Mouse (Mus musculus) CD4-positive naive resting alpha-beta T cell, adult 57 days (primary cell): ENCODE measurements around the gene Lsm2. TPM values are rescaled to one million over a fixed set of nuclear protein-coding genes. Genes with fewer than 3 reads are reported as not detected.

Source experiments
- total RNA-seq: library from RNA; stranded (reverse); gene quantifications from one replicate; pipeline ENCODE4 v1.2.4, GENCODE M21; 2023

The Lsm2 gene
- total RNA-seq, result 39.0 TPM

GRCm38 (mm10) chr17:34981690-34982180 lies at the start of gene Lsm2:
TSS of gene Lsm2 (plus strand) at chr17:34981862.

DNA sequence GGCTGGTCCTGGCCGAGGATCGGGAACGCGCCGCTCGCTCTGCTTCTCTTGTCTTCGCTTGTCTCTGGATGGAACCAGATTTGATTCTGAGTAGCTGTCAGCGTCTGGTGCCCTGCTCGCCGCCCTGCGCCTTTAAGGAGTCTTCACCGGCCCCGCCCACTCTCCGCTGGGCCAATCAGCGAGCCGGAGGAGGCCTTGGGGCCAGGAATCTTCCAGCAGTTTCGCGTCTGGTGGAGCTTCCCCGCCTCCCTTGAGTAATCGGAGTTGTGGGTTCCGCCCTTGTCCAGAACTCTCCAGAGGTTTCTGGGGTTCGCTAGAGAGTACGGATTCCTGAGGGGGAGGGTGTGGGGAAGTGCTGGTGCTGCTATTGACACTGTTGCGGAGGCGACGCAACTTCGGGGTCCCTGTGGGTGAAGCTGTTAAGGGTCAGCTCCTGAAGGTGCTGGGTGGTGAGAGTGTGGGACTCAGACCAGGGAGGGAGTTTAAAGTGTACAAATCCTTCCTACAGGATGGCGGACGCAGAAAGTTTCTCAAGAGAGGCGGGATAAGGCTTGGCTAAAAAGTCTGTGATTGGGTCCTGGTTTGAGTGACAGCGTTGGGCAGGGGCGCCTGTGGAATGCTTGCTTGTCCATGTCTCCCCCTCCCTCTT lies 22.4 kb upstream of the Lsm2 start, which contains the start of gene Hspa1b:
TSS of gene Hspa1b (minus strand) at position 109 of the 649 bp plus-strand sequence.

GRCm38 (mm10) chr17:34969822-34970221 lies 11.8 kb upstream of the Lsm2 start, which contains the start of gene Gm20481:
TSS of gene Gm20481 (plus strand) at chr17:34969912.

DNA sequence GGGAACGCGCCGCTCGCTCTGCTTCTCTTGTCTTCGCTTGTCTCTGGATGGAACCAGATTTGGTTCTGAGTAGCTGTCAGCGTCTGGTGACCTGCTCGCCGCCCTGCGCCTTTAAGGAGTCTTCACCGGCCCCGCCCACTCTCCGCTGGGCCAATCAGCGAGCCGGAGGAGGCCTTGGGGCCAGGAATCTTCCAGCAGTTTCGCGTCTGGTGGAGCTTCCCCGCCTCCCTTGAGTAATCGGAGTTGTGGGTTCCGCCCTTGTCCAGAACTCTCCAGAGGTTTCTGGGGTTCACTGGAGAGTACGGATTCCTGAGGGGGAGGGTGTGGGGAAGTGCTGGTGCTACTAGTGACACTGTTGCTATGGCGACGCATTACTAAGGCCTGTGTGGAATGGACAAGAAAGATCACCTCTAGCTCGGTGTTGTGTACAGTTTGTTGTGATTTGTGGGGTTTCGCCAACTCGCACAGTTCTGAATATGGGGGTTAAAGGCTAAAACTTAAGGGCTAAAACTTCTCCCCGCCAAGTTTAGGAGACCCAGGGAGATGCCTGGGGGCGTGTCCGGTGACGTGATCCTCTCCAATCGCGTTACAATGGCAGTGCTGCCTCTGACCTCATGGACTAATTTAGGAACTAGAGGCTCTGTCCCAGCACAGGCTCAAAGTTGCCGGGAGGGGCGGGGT lies 9.5 kb upstream of the Lsm2 start, which contains the start of the genes Hspa1a and Hspa1l:
TSS of gene Hspa1a (minus strand) at position 88 of the 681 bp plus-strand sequence.
TSS of gene Hspa1l (plus strand) at position 635 of the 681 bp plus-strand sequence.

GRCm38 (mm10) chr17:35000717-35001451 lies 19.2 kb downstream of the Lsm2 start, which contains the start of gene Vars:
TSS of gene Vars (plus strand) at chr17:35000987.

DNA sequence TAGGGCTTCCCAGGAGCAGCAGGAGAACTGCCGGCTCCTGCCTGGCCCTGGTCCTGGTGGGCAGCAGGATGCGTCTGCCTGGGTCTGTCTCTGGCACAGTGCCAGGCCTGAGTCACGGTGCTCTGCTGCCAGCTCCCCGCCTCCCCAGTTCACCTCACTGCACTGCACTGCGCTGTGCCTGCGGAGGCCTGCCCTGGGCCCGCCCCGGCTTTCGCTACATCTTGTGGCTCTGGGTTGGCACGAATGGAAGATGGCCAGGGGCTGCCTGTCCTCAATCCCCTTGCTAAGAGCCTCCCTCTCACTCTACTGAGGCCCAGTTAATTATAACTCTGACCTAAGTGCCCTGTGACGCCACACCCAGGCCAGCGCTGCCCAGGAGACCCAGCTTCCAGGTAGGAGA lies 34.7 kb downstream of the Lsm2 start, which contains the start of gene Vwa7:
TSS of gene Vwa7 (plus strand) at position 204 of the 400 bp plus-strand sequence.

GRCm38 (mm10) chr17:35027277-35028068 lies 45.8 kb downstream of the Lsm2 start, which contains the start of gene Sapcd1:
TSS of gene Sapcd1 (minus strand) at chr17:35028016.

Other genes with a start within 250 kb of the Lsm2 start
- gene C4b, start 238.0 kb upstream of the Lsm2 start, total RNA-seq, result 4.4 TPM
- gene Cyp21a1, start 177.3 kb upstream of the Lsm2 start, total RNA-seq, result 0.33 TPM
- gene Stk19, start 144.9 kb upstream of the Lsm2 start, total RNA-seq, result 51.0 TPM
- 96.6 TPM for gene Dxo, start 144.8 kb upstream of the Lsm2 start, total RNA-seq
- 117 TPM for gene Skiv2l, start 131.7 kb upstream of the Lsm2 start, total RNA-seq
- 27.3 TPM for gene Nelfe, start 131.5 kb upstream of the Lsm2 start, total RNA-seq
- gene Cfb, start 119.3 kb upstream of the Lsm2 start, total RNA-seq, result 2.4 TPM
- 4.9 TPM for gene Zbtb12, start 102.4 kb upstream of the Lsm2 start, total RNA-seq
- 1.2 TPM for gene Gm20547, start 99.8 kb upstream of the Lsm2 start, total RNA-seq
- gene C2, start 83.6 kb upstream of the Lsm2 start, total RNA-seq, result 6.4 TPM
- gene Ehmt2, start 83.4 kb upstream of the Lsm2 start, total RNA-seq, result 133 TPM
- not detected for gene Slc44a4, start 67.4 kb upstream of the Lsm2 start, total RNA-seq
- gene Neu1, start 50.6 kb upstream of the Lsm2 start, total RNA-seq, result 56.3 TPM
- 146 TPM for gene Hspa1b, start 22.6 kb upstream of the Lsm2 start, total RNA-seq
- gene Gm20481, start 11.9 kb upstream of the Lsm2 start, total RNA-seq, result not detected
- gene Hspa1a, start 9.7 kb upstream of the Lsm2 start, total RNA-seq, result 70.6 TPM
- gene Hspa1l, start 9.2 kb upstream of the Lsm2 start, total RNA-seq, result not detected
- gene Vars, start 19.1 kb downstream of the Lsm2 start, total RNA-seq, result 84.6 TPM
- 0.21 TPM for gene Vwa7, start 34.7 kb downstream of the Lsm2 start, total RNA-seq
- not detected for gene Sapcd1, start 46.2 kb downstream of the Lsm2 start, total RNA-seq
- 3.9 TPM for gene Msh5, start 64.9 kb downstream of the Lsm2 start, total RNA-seq
- gene Clic1, start 68.1 kb downstream of the Lsm2 start, total RNA-seq, result 157 TPM
- 2.5 TPM for gene Ddah2, start 77.2 kb downstream of the Lsm2 start, total RNA-seq
- gene Ly6g6c, start 83.5 kb downstream of the Lsm2 start, total RNA-seq, result not detected
- 0.27 TPM for gene Mpig6b, start 84.3 kb downstream of the Lsm2 start, total RNA-seq
- gene Ly6g6e, start 95.0 kb downstream of the Lsm2 start, total RNA-seq, result not detected
- not detected for gene Ly6g6d, start 96.2 kb downstream of the Lsm2 start, total RNA-seq
- not detected for gene Ly6g6f, start 103.7 kb downstream of the Lsm2 start, total RNA-seq
- gene Abhd16a, start 107.4 kb downstream of the Lsm2 start, total RNA-seq, result 69.9 TPM
- gene Ly6g5c, start 126.4 kb downstream of the Lsm2 start, total RNA-seq, result not detected
- gene Ly6g5b, start 133.6 kb downstream of the Lsm2 start, total RNA-seq, result 0.83 TPM
- 27.0 TPM for gene Gpank1, start 139.6 kb downstream of the Lsm2 start, total RNA-seq
- 141 TPM for gene Csnk2b, start 140.2 kb downstream of the Lsm2 start, total RNA-seq
- 20.6 TPM for gene D17H6S53E, start 144.5 kb downstream of the Lsm2 start, total RNA-seq
- not detected for gene Apom, start 150.2 kb downstream of the Lsm2 start, total RNA-seq
- 438 TPM for gene Bag6, start 153.3 kb downstream of the Lsm2 start, total RNA-seq
- gene Prrc2a, start 183.0 kb downstream of the Lsm2 start, total RNA-seq, result 294 TPM
- gene Aif1, start 194.2 kb downstream of the Lsm2 start, total RNA-seq, result 3.0 TPM
- 14.3 TPM for gene Lst1, start 206.6 kb downstream of the Lsm2 start, total RNA-seq
- 538 TPM for gene Ltb, start 212.6 kb downstream of the Lsm2 start, total RNA-seq
- gene Tnf, start 220.1 kb downstream of the Lsm2 start, total RNA-seq, result 18.7 TPM
- 15.2 TPM for gene Lta, start 223.5 kb downstream of the Lsm2 start, total RNA-seq
- not detected for gene Gm16181, start 239.0 kb downstream of the Lsm2 start, total RNA-seq